Mouse (Mus musculus) liver, postnatal 0 days (tissue): ENCODE results near the gene Zfp383.

Experiments
- CTCF ChIP-seq: sonication (generic); IDR thresholded peaks from 2 replicates; pipeline ENCODE4 v1.5.1; 2016; ENCODE audit warnings: antibody characterized with exemption, low read depth
- EP300 ChIP-seq: IDR thresholded peaks from 2 replicates; pipeline ENCODE4 v1.6.1; 2016; ENCODE audit warnings: antibody characterized with exemption, low read depth, mild to moderate bottlenecking

DNA sequence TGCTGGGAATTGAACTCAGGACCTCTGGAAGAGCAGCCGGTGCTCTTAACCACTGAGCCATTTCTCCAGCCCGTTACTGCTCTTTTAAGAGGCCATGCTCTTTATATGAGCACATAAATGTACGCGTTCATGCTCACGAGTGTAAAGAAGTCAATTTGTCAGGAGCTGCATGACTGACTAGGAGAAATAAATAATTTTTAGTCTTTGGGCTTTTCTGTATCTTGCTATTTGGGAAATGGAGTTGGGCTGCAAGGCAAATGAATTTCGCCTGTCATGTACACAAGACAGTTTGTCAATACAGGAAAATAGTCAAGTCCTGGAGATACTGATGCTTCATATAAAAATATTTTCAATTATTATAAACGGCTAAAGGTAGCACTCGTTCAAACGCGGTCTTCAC is 45.1 kb downstream of the Zfp383 start:
- no peak for TF ChIP-seq CTCF
- TF ChIP-seq EP300, result no peak
